Mouse (Mus musculus): ENCODE results near the gene Exoc4. TPM values are rescaled to one million over a fixed set of nuclear protein-coding genes. Genes with fewer than 3 reads are reported as not detected.

Exoc4 gene
- total and polyA plus RNA-seq, 3 experiments: 10.5 to 86.2 (median 80.5) TPM

DNA sequence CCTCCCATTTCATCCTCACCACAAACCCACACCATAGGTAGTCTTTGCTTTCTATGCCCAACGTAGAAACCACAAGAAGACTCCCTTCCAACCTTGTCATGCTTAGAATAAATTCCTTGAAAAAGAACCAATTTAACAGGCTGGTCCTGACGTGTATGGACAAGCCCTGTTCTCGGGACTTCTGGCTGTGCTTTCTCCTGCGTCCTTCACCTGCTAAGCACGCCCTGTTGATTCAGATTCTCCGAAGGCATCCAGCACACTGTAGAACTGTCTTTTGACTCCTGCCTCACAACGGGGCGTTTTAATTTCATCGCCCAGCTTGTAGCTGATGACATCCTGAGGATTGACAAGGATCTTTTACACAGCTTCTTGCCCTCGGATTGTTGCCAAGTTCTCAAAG is 727.7 kb downstream of the Exoc4 start:
- no peak for ATAC-seq (ENCODE audit: extremely low read depth, insufficient number of reproducible peaks, low FRiP score, poor library complexity, severe bottlenecking)
- TF ChIP-seq CTCF (IDR thresholded peaks at IDR 0.05; ENCODE audit: low read depth, low read length) (no peak), POLR2AphosphoS5 (IDR thresholded peaks at IDR 0.05; ENCODE audit: insufficient replicate concordance, low read depth, low read length) (no peak), GATA2 (IDR thresholded peaks at IDR 0.05; ENCODE audit: borderline replicate concordance, low read depth, low read length) (no peak), TAL1 (conservative IDR thresholded peaks at IDR 0.05; ENCODE audit: low read depth, low read length) (no peak), GATA1 (IDR thresholded peaks at IDR 0.05; ENCODE audit: borderline replicate concordance, low read length) (no peak)
- H3K36me3 ChIP-seq (replicated peaks): peaks cover 26% of the 10 kb centered on the region

GRCm38 (mm10) chr6:33977448-33977847 is 728.6 kb downstream of the Exoc4 start:
- no peaks in the 10 kb centered on the region; the same call in 1 of the 2 replicates for H3K27me3 ChIP-seq (ENCODE audit: insufficient read depth, low read length)
- H3K36me3 ChIP-seq (replicated peaks): peaks cover 17% of the 10 kb centered on the region
- H3K4me1 ChIP-seq (ENCODE audit: insufficient read depth, low read depth, low read length): no peaks in the 10 kb centered on the region
- DNase-seq (ENCODE audit: low spot score) (no peak), ATAC-seq (ENCODE audit: extremely low read depth, insufficient number of reproducible peaks, low FRiP score, poor library complexity, severe bottlenecking) (no peak)
- TF ChIP-seq CTCF (IDR thresholded peaks at IDR 0.05; ENCODE audit: low read depth, low read length) (no peak), POLR2AphosphoS5 (IDR thresholded peaks at IDR 0.05; ENCODE audit: insufficient replicate concordance, low read depth, low read length) (no peak), TAL1 (conservative IDR thresholded peaks at IDR 0.05; ENCODE audit: low read depth, low read length) (no peak), GATA1 (IDR thresholded peaks at IDR 0.05; ENCODE audit: borderline replicate concordance, low read length) (no peak), GATA2 (IDR thresholded peaks at IDR 0.05; ENCODE audit: borderline replicate concordance, low read depth, low read length) (no peak)
- H3K9me3 ChIP-seq (replicated peaks): no peaks in the 10 kb centered on the region
- no peak overlapping the region for H3K4me3 ChIP-seq (ENCODE audit: low read depth, low read length)

More for the DNA sequence above, 727.7 kb downstream of the Exoc4 start:
- Histone ChIP-seq H3K4me1 (ENCODE audit: insufficient read depth, low read depth, low read length) (no peaks in the 10 kb centered on the region), H3K27me3 (ENCODE audit: insufficient read depth, low read length) (no peaks in the 10 kb centered on the region; the same call in 1 of the 2 replicates), H3K4me3 (ENCODE audit: low read depth, low read length) (no peak overlapping the region), H3K9me3 (replicated peaks) (no peaks in the 10 kb centered on the region)
- DNase-seq (ENCODE audit: low spot score): no peak

DNA sequence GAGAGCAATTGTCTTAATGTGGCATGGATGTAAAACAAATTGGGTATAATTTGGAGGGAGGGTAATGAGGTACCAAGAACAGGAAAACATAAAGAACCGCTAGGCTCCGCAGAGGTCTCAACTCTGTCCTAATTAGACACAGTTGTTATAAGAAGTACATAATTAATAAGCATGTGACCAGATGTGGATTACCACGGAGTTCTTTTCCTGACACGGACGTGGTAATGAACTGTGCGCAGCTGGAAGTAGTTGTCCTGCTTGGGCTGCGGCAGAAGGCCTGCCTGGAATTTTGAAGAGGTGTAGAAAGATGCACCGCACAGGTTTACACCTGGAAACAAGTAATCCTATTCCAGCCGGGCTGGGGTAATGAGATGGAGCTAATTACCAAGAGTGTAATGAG is 729.0 kb downstream of the Exoc4 start:
- no peak for ATAC-seq (ENCODE audit: extremely low read depth, insufficient number of reproducible peaks, low FRiP score, poor library complexity, severe bottlenecking)
- no peak overlapping the region for H3K4me3 ChIP-seq (ENCODE audit: low read depth, low read length)
- H3K27me3 ChIP-seq (ENCODE audit: insufficient read depth, low read length): no peaks in the 10 kb centered on the region; the same call in 1 of the 2 replicates
- no peaks in the 10 kb centered on the region for H3K4me1 ChIP-seq (ENCODE audit: insufficient read depth, low read depth, low read length)
- DNase-seq (ENCODE audit: low spot score): no peak
- peaks cover 13% of the 10 kb centered on the region for H3K36me3 ChIP-seq (replicated peaks)
- no peak for TF ChIP-seq GATA2 (IDR thresholded peaks at IDR 0.05; ENCODE audit: borderline replicate concordance, low read depth, low read length)
- no peak for TF ChIP-seq TAL1 (conservative IDR thresholded peaks at IDR 0.05; ENCODE audit: low read depth, low read length)
- no peak for TF ChIP-seq POLR2AphosphoS5 (IDR thresholded peaks at IDR 0.05; ENCODE audit: insufficient replicate concordance, low read depth, low read length)
- no peak for TF ChIP-seq GATA1 (IDR thresholded peaks at IDR 0.05; ENCODE audit: borderline replicate concordance, low read length)
- TF ChIP-seq CTCF (IDR thresholded peaks at IDR 0.05; ENCODE audit: low read depth, low read length): no peak
- no peaks in the 10 kb centered on the region for H3K9me3 ChIP-seq (replicated peaks)

- H3K9me3 ChIP-seq (replicated peaks): no peaks in the 10 kb centered on the region
- TF ChIP-seq TAL1 (conservative IDR thresholded peaks at IDR 0.05; ENCODE audit: low read depth, low read length) (no peak), GATA2 (IDR thresholded peaks at IDR 0.05; ENCODE audit: borderline replicate concordance, low read depth, low read length) (no peak), GATA1 (IDR thresholded peaks at IDR 0.05; ENCODE audit: borderline replicate concordance, low read length) (no peak), POLR2AphosphoS5 (IDR thresholded peaks at IDR 0.05; ENCODE audit: insufficient replicate concordance, low read depth, low read length) (no peak), CTCF (IDR thresholded peaks at IDR 0.05; ENCODE audit: low read depth, low read length) (no peak)
- no peak for ATAC-seq (ENCODE audit: extremely low read depth, insufficient number of reproducible peaks, low FRiP score, poor library complexity, severe bottlenecking)
- H3K36me3 ChIP-seq (replicated peaks): no peaks in the 10 kb centered on the region
- H3K4me1 ChIP-seq (ENCODE audit: insufficient read depth, low read depth, low read length): no peaks in the 10 kb centered on the region
- no peak for DNase-seq (ENCODE audit: low spot score)
- no peak overlapping the region for H3K4me3 ChIP-seq (ENCODE audit: low read depth, low read length)
- no peaks in the 10 kb centered on the region; the same call in 1 of the 2 replicates for H3K27me3 ChIP-seq (ENCODE audit: insufficient read depth, low read length)
These were observed 733.8 kb downstream of the Exoc4 start for GRCm38 (mm10) chr6:33982709-33983108.

DNA sequence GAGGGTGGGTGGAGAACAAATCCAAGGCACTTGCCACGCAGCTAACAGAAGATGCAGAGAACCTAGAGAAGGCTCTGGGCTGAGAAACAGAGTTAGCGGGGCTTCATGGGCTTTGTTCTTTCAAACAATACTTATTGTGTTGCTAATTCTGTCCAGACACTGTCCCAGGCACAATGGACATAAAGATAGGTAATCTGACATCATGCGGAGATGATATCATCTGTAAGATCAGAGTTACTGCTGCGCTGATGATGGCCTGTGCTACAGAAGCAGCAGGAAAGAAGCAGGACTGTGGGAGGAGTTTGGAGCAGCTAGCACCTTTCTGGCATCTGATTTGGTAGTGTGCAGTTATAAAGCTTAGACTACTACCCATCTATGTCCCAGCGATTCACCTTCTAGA is 738.2 kb downstream of the Exoc4 start:
- H3K4me3 ChIP-seq (ENCODE audit: low read depth, low read length): no peak overlapping the region
- no peaks in the 10 kb centered on the region for H3K4me1 ChIP-seq (ENCODE audit: insufficient read depth, low read depth, low read length)
- ATAC-seq (ENCODE audit: extremely low read depth, insufficient number of reproducible peaks, low FRiP score, poor library complexity, severe bottlenecking) (no peak), DNase-seq (ENCODE audit: low spot score) (no peak)
- peaks cover 2% of the 10 kb centered on the region; the same call in 1 of the 2 replicates for H3K27me3 ChIP-seq (ENCODE audit: insufficient read depth, low read length)
- H3K9me3 ChIP-seq (replicated peaks): no peaks in the 10 kb centered on the region
- H3K36me3 ChIP-seq (replicated peaks): no peaks in the 10 kb centered on the region
- TF ChIP-seq GATA2 (IDR thresholded peaks at IDR 0.05; ENCODE audit: borderline replicate concordance, low read depth, low read length) (no peak), GATA1 (IDR thresholded peaks at IDR 0.05; ENCODE audit: borderline replicate concordance, low read length) (no peak), CTCF (IDR thresholded peaks at IDR 0.05; ENCODE audit: low read depth, low read length) (no peak), TAL1 (conservative IDR thresholded peaks at IDR 0.05; ENCODE audit: low read depth, low read length) (no peak), POLR2AphosphoS5 (IDR thresholded peaks at IDR 0.05; ENCODE audit: insufficient replicate concordance, low read depth, low read length) (no peak)

GRCm38 (mm10) chr6:33992213-33993034 is 743.5 kb downstream of the Exoc4 start:
- peaks cover 6% of the 10 kb centered on the region for H3K27me3 ChIP-seq (ENCODE audit: insufficient read depth, low read length)
- H3K4me3 ChIP-seq (ENCODE audit: low read depth, low read length): no peak overlapping the region
- TF ChIP-seq GATA1 (IDR thresholded peaks at IDR 0.05; ENCODE audit: borderline replicate concordance, low read length): no peak
- TF ChIP-seq POLR2AphosphoS5 (IDR thresholded peaks at IDR 0.05; ENCODE audit: insufficient replicate concordance, low read depth, low read length): no peak
- no peak for TF ChIP-seq CTCF (IDR thresholded peaks at IDR 0.05; ENCODE audit: low read depth, low read length)
- TF ChIP-seq TAL1 (conservative IDR thresholded peaks at IDR 0.05; ENCODE audit: low read depth, low read length): no peak
- TF ChIP-seq GATA2 (IDR thresholded peaks at IDR 0.05; ENCODE audit: borderline replicate concordance, low read depth, low read length): no peak
- H3K4me1 ChIP-seq (ENCODE audit: insufficient read depth, low read depth, low read length): no peaks in the 10 kb centered on the region
- DNase-seq (ENCODE audit: low spot score) (no peak), ATAC-seq (ENCODE audit: extremely low read depth, insufficient number of reproducible peaks, low FRiP score, poor library complexity, severe bottlenecking) (no peak)
- no peaks in the 10 kb centered on the region for H3K36me3 ChIP-seq (replicated peaks)
- no peaks in the 10 kb centered on the region for H3K9me3 ChIP-seq (replicated peaks)

All from G1E (cell line).